Mouse (Mus musculus) heart, adult 2 months (tissue): ENCODE measurements at regions not wholly inside any gene's neighbourhood (a gene's known extent, or its start where the extent isn't known, plus 50 kb on each side); places are given as distances from the start of the nearest gene placed in this dataset.

Source experiments
- DNase-seq, 2 experiments: peaks; one replicate each; pipeline ENCODE4 v3.0.0; 2021
- H3K27ac ChIP-seq: fragments of 200-600 bp; 2 replicates; pipeline ENCODE4 v1.8.1; 2022
- H3K27me3 ChIP-seq: fragments of 200-500 bp; 2 replicates; pipeline ENCODE4 v1.6.1; 2012; ENCODE audit warnings: mild to moderate bottlenecking, low read length, inconsistent platforms, mixed read lengths; ENCODE audit not compliant: control insufficient read depth, insufficient read depth
- H3K36me3 ChIP-seq: fragments of 200-500 bp; 2 replicates; pipeline ENCODE4 v1.6.1; 2012; ENCODE audit warnings: low read length, inconsistent platforms; ENCODE audit not compliant: control insufficient read depth, insufficient read depth
- H3K4me1 ChIP-seq: fragments of 200-500 bp; 2 replicates; pipeline ENCODE4 v1.6.1; 2011; ENCODE audit warnings: low read length; ENCODE audit not compliant: control insufficient read depth, insufficient read depth
- H3K4me3 ChIP-seq: fragments of 200-600 bp; 2 replicates; pipeline ENCODE4 v1.8.1; 2022
- H3K79me2 ChIP-seq: fragments of 200-500 bp; replicated peaks from 2 replicates; pipeline ENCODE4 v1.6.1; 2012; ENCODE audit warnings: mild to moderate bottlenecking, inconsistent platforms, low read length, moderate library complexity, mixed read lengths; ENCODE audit not compliant: control insufficient read depth, insufficient read depth
- H3K9ac ChIP-seq: fragments of 200-500 bp; 2 replicates; pipeline ENCODE4 v1.6.1; 2012; ENCODE audit warnings: low read depth, mild to moderate bottlenecking, control low read depth, inconsistent platforms, low read length, mixed read lengths
- CTCF ChIP-seq: fragments of 200-600 bp; IDR thresholded peaks from 2 replicates; pipeline ENCODE4 v1.8.1; 2022; ENCODE audit warnings: antibody characterized with exemption, mild to moderate bottlenecking, moderate library complexity
- EP300 ChIP-seq: fragments of 200-500 bp; IDR thresholded peaks from 2 replicates; pipeline ENCODE4 v1.6.1; 2011; ENCODE audit warnings: low read depth, low read length, control low read depth; ENCODE audit not compliant: insufficient read depth
- POLR2A ChIP-seq: fragments of 200-500 bp; IDR thresholded peaks from 2 replicates; pipeline ENCODE4 v1.6.1; 2011; ENCODE audit warnings: mild to moderate bottlenecking, low read depth, low read length, control low read depth; ENCODE audit not compliant: insufficient read depth
- WGBS: fragments of 180-500 bp; shearing (Covaris S2); methylation state at CpG from one replicate; pipeline ENCODE4 v1.1.7; 2018; 5-methylcytosine and 5-hydroxymethylcytosine counted together
- intact Hi-C: fragments of 180-260 bp; cut with DNase I; formaldehyde crosslinking; loops from one replicate; pipeline ENCODE4 v1.15.1; 2025

- Histone ChIP-seq H3K9ac (no peak overlapping the region), H3K4me3 (no peak overlapping the region), H3K27me3 (no peaks in the 10 kb centered on the region), H3K27ac (peak overlapping the region; percentile 75; the same call in 1 of the 2 replicates), H3K79me2 (no peaks in the 10 kb centered on the region), H3K36me3 (no peaks in the 10 kb centered on the region), H3K4me1 (peaks cover 16% of the 10 kb centered on the region)
- no peak for DNase-seq
- TF ChIP-seq POLR2A (no peak), CTCF (no peak), EP300 (no peak)
- WGBS = 95% methylated on average over 6 of the region's 6 CpGs
- intact Hi-C loops = loop anchor here (2.0 kb wide), 1 partner anchor 74 kb away; no protein-coding TSS in a partner anchor
Measured at GRCm38 (mm10) chr5:64578536-64578935, 224.7 kb upstream of the Klf3 start.

GRCm38 (mm10) chr5:64579086-64579485 is 224.1 kb upstream of the Klf3 start:
- H3K4me1 ChIP-seq = peaks cover 16% of the 10 kb centered on the region
- intact Hi-C loops = loop anchor here (2.0 kb wide), 1 partner anchor 74 kb away; no protein-coding TSS in a partner anchor
- no peaks in the 10 kb centered on the region for H3K79me2 ChIP-seq
- DNase-seq = peak in 1 of 2 experiments; percentile 30
- H3K27ac ChIP-seq = peak overlapping the region; percentile 75
- no peaks in the 10 kb centered on the region for H3K36me3 ChIP-seq
- 53% methylated on average over 5 of the region's 5 CpGs for WGBS
- TF ChIP-seq EP300 (no peak), CTCF (no peak), POLR2A (no peak)
- H3K9ac ChIP-seq = no peak overlapping the region
- no peak overlapping the region for H3K4me3 ChIP-seq
- H3K27me3 ChIP-seq = no peaks in the 10 kb centered on the region

- peak overlapping the region; percentile 2; the same call in 1 of the 2 replicates for H3K4me3 ChIP-seq
- H3K36me3 ChIP-seq = no peaks in the 10 kb centered on the region
- H3K4me1 ChIP-seq = peaks cover 16% of the 10 kb centered on the region
- H3K27ac ChIP-seq = peak overlapping the region; percentile 75
- peak; percentile 74 to 79 for DNase-seq
- 0 out of 2 replicates have a peak, but pooled peaks have one; percentile 3 for TF ChIP-seq CTCF
- TF ChIP-seq POLR2A = no peak
- TF ChIP-seq EP300 = peak; percentile 30; the same call in 1 of the 2 replicates
- intact Hi-C loops = loop anchor here (2.0 to 5.0 kb wide), 6 partner anchors 15 to 223 kb away; partner anchors contain the start of gene Klf3
- 4% methylated on average over 14 of the region's 14 CpGs for WGBS
- no peaks in the 10 kb centered on the region for H3K27me3 ChIP-seq
- no peaks in the 10 kb centered on the region for H3K79me2 ChIP-seq
- peak overlapping the region; percentile 33 for H3K9ac ChIP-seq
Measured at GRCm38 (mm10) chr5:64579494-64580339, 223.5 kb upstream of the Klf3 start.

- Histone ChIP-seq H3K9ac (no peak overlapping the region), H3K27ac (peak overlapping the region; percentile 75), H3K79me2 (no peaks in the 10 kb centered on the region), H3K27me3 (no peaks in the 10 kb centered on the region), H3K4me1 (peaks cover 16% of the 10 kb centered on the region), H3K36me3 (no peaks in the 10 kb centered on the region), H3K4me3 (no peak overlapping the region)
- 64% methylated on average over 3 of the region's 3 CpGs for WGBS
- no peak for DNase-seq
- intact Hi-C loops = loop anchor here (2.0 to 5.0 kb wide), 5 partner anchors 14 to 222 kb away; partner anchors contain the start of gene Klf3
- no peak for TF ChIP-seq CTCF
- no peak for TF ChIP-seq EP300
- TF ChIP-seq POLR2A = no peak
Measured at GRCm38 (mm10) chr5:64580340-64580723, 222.9 kb upstream of the Klf3 start.

DNA sequence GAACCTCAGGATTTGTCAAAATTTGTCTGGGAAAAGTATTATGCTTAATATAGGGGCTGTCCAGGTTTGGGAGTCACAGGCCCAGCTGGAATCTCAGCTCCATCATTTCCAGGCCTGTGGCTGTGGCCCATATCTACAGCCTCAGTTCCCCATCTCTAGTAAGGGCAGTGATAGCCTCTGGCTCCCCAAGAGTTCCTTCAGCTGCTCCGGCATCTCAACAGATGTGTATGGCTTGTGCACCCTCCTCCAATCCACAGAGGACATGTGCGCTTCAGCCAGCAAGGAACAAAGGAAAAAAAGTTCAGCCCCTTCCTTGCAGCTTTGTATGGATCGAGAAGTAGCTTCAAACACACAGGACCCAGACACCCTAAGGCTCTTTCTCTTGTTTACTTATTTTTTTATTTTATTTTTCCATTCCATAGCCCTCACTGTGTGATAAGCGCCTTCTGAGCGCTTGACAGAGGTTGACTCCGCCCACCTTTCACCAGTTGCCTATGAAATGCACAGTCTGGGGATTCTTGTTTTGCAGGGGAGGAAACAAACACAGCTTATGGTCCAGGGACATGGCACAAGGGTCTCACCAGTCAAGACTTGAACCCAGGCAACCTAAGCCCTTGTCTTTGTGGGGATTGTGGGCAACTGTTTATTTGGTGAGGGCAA is 222.3 kb upstream of the Klf3 start:
- Histone ChIP-seq H3K27me3 (no peaks in the 10 kb centered on the region), H3K36me3 (no peaks in the 10 kb centered on the region), H3K27ac (peak overlapping the region; percentile 75), H3K4me1 (peaks cover 16% of the 10 kb centered on the region), H3K9ac (no peak overlapping the region), H3K79me2 (no peaks in the 10 kb centered on the region), H3K4me3 (no peak overlapping the region)
- peak; percentile 29 to 66 for DNase-seq
- 64% methylated on average over 6 of the region's 6 CpGs for WGBS
- no peak for TF ChIP-seq EP300
- no peak for TF ChIP-seq POLR2A
- no peak for TF ChIP-seq CTCF
- intact Hi-C loops = loop anchor here (2.0 to 5.0 kb wide), 5 partner anchors 14 to 222 kb away; partner anchors contain the start of gene Klf3
